Mouse (Mus musculus): ENCODE measurements around the gene Cry2. TPM values are rescaled to one million over a fixed set of nuclear protein-coding genes. Genes with fewer than 3 reads are reported as not detected.

Cry2 gene
- polyA plus RNA-seq, 1 experiment from 2014 or later, result 46.8 TPM

GRCm38 (mm10) chr2:92425366-92425765 is 8.5 kb downstream of the Cry2 start:
- Histone ChIP-seq H3K4me2 (ENCODE audit: low read length) (no peak overlapping the region), H3K4me3 (replicated peaks; ENCODE audit: low read length) (no peak overlapping the region), H3K36me3 (ENCODE audit: control insufficient read depth, insufficient read depth) (peaks cover 21% of the 10 kb centered on the region), H3K27me3 (replicated peaks; ENCODE audit: control insufficient read depth, insufficient read depth, low read length) (no peaks in the 10 kb centered on the region), H3K9me3 (ENCODE audit: control insufficient read depth, low read length) (no peaks in the 10 kb centered on the region), H3K9ac (replicated peaks; ENCODE audit: low read depth, low read length) (no peak overlapping the region), H3K4me1 (replicated peaks; ENCODE audit: control insufficient read depth, insufficient read depth, low read length) (peaks cover 47% of the 10 kb centered on the region), H3K27ac (ENCODE audit: low read length) (peak overlapping the region; percentile 51; the same call in 1 of the 2 replicates)
- WGBS, result 57% methylated on average over 4 of the region's 4 CpGs
- no peak for ATAC-seq

GRCm38 (mm10) chr2:92424462-92425308 is 9.2 kb downstream of the Cry2 start:
- Histone ChIP-seq H3K36me3 (ENCODE audit: control insufficient read depth, insufficient read depth) (peaks cover 22% of the 10 kb centered on the region), H3K9ac (replicated peaks; ENCODE audit: low read depth, low read length) (no peak overlapping the region), H3K4me2 (ENCODE audit: low read length) (no peak overlapping the region), H3K4me1 (replicated peaks; ENCODE audit: control insufficient read depth, insufficient read depth, low read length) (peaks cover 46% of the 10 kb centered on the region), H3K27me3 (replicated peaks; ENCODE audit: control insufficient read depth, insufficient read depth, low read length) (no peaks in the 10 kb centered on the region), H3K27ac (ENCODE audit: low read length) (peak overlapping the region; percentile 73), H3K9me3 (ENCODE audit: control insufficient read depth, low read length) (no peaks in the 10 kb centered on the region), H3K4me3 (replicated peaks; ENCODE audit: low read length) (no peak overlapping the region)
- 40% methylated on average over 9 of the region's 9 CpGs for WGBS
- ATAC-seq, result peak; percentile 78

- Histone ChIP-seq H3K4me2 (ENCODE audit: low read length) (no peak overlapping the region), H3K4me1 (replicated peaks; ENCODE audit: control insufficient read depth, insufficient read depth, low read length) (peaks cover 46% of the 10 kb centered on the region), H3K4me3 (replicated peaks; ENCODE audit: low read length) (no peak overlapping the region), H3K27ac (ENCODE audit: low read length) (peak overlapping the region; percentile 73), H3K27me3 (replicated peaks; ENCODE audit: control insufficient read depth, insufficient read depth, low read length) (no peaks in the 10 kb centered on the region), H3K9ac (replicated peaks; ENCODE audit: low read depth, low read length) (no peak overlapping the region), H3K36me3 (ENCODE audit: control insufficient read depth, insufficient read depth) (peaks cover 30% of the 10 kb centered on the region), H3K9me3 (ENCODE audit: control insufficient read depth, low read length) (no peaks in the 10 kb centered on the region)
- 51% methylated on average over 9 of the region's 9 CpGs for WGBS
- peak; percentile 71 for ATAC-seq
Observed at GRCm38 (mm10) chr2:92423702-92424461, 10.0 kb downstream of the Cry2 start.

- Histone ChIP-seq H3K36me3 (ENCODE audit: control insufficient read depth, insufficient read depth) (peaks cover 33% of the 10 kb centered on the region), H3K9ac (replicated peaks; ENCODE audit: low read depth, low read length) (no peak overlapping the region), H3K27me3 (replicated peaks; ENCODE audit: control insufficient read depth, insufficient read depth, low read length) (no peaks in the 10 kb centered on the region), H3K4me3 (replicated peaks; ENCODE audit: low read length) (no peak overlapping the region), H3K27ac (ENCODE audit: low read length) (peak overlapping the region; percentile 34; the same call in 1 of the 2 replicates), H3K9me3 (ENCODE audit: control insufficient read depth, low read length) (no peaks in the 10 kb centered on the region), H3K4me1 (replicated peaks; ENCODE audit: control insufficient read depth, insufficient read depth, low read length) (peaks cover 42% of the 10 kb centered on the region), H3K4me2 (ENCODE audit: low read length) (no peak overlapping the region)
- WGBS, result 86% methylated on average over 9 of the region's 9 CpGs
- ATAC-seq, result no peak
Observed at GRCm38 (mm10) chr2:92423156-92423555, 10.7 kb downstream of the Cry2 start.

- no peak for ATAC-seq
- no peak overlapping the region for H3K27ac ChIP-seq (ENCODE audit: low read length)
Observed at GRCm38 (mm10) chr2:92422388-92423135, 11.3 kb downstream of the Cry2 start.

GRCm38 (mm10) chr2:92421723-92422387 is 12.0 kb downstream of the Cry2 start:
- H3K4me2 ChIP-seq (ENCODE audit: low read length), result no peak overlapping the region
- 95% methylated on average over 7 of the region's 7 CpGs for WGBS
- H3K4me1 ChIP-seq (replicated peaks; ENCODE audit: control insufficient read depth, insufficient read depth, low read length), result peaks cover 33% of the 10 kb centered on the region
- no peak overlapping the region for H3K4me3 ChIP-seq (replicated peaks; ENCODE audit: low read length)
- no peak for ATAC-seq
- H3K36me3 ChIP-seq (ENCODE audit: control insufficient read depth, insufficient read depth), result peaks cover 37% of the 10 kb centered on the region
- H3K27me3 ChIP-seq (replicated peaks; ENCODE audit: control insufficient read depth, insufficient read depth, low read length), result no peaks in the 10 kb centered on the region
- no peak overlapping the region for H3K9ac ChIP-seq (replicated peaks; ENCODE audit: low read depth, low read length)
- H3K9me3 ChIP-seq (ENCODE audit: control insufficient read depth, low read length), result no peaks in the 10 kb centered on the region
- H3K27ac ChIP-seq (ENCODE audit: low read length), result no peak overlapping the region

More at GRCm38 (mm10) chr2:92422388-92423135, 11.3 kb downstream of the Cry2 start:
- Histone ChIP-seq H3K9me3 (ENCODE audit: control insufficient read depth, low read length) (no peaks in the 10 kb centered on the region), H3K4me3 (replicated peaks; ENCODE audit: low read length) (no peak overlapping the region), H3K4me1 (replicated peaks; ENCODE audit: control insufficient read depth, insufficient read depth, low read length) (peaks cover 36% of the 10 kb centered on the region), H3K9ac (replicated peaks; ENCODE audit: low read depth, low read length) (no peak overlapping the region), H3K4me2 (ENCODE audit: low read length) (no peak overlapping the region), H3K36me3 (ENCODE audit: control insufficient read depth, insufficient read depth) (peaks cover 33% of the 10 kb centered on the region), H3K27me3 (replicated peaks; ENCODE audit: control insufficient read depth, insufficient read depth, low read length) (no peaks in the 10 kb centered on the region)
- WGBS, result 74% methylated on average over 10 of the region's 10 CpGs

- Histone ChIP-seq H3K36me3 (ENCODE audit: control insufficient read depth, insufficient read depth) (peaks cover 76% of the 10 kb centered on the region), H3K4me1 (replicated peaks; ENCODE audit: control insufficient read depth, insufficient read depth, low read length) (no peaks in the 10 kb centered on the region), H3K9ac (replicated peaks; ENCODE audit: low read depth, low read length) (no peak overlapping the region), H3K27me3 (replicated peaks; ENCODE audit: control insufficient read depth, insufficient read depth, low read length) (no peaks in the 10 kb centered on the region), H3K27ac (ENCODE audit: low read length) (no peak overlapping the region), H3K9me3 (ENCODE audit: control insufficient read depth, low read length) (no peaks in the 10 kb centered on the region), H3K4me2 (ENCODE audit: low read length) (no peak overlapping the region), H3K4me3 (replicated peaks; ENCODE audit: low read length) (no peak overlapping the region)
- WGBS, result 89% methylated on average over 10 of the region's 10 CpGs
- no peak for ATAC-seq
Observed at GRCm38 (mm10) chr2:92411705-92412104, 22.1 kb downstream of the Cry2 start.

GRCm38 (mm10) chr2:92408309-92409045 is 25.4 kb downstream of the Cry2 start:
- ATAC-seq, result no peak
- H3K9ac ChIP-seq (replicated peaks; ENCODE audit: low read depth, low read length), result no peak overlapping the region
- H3K4me3 ChIP-seq (replicated peaks; ENCODE audit: low read length), result no peak overlapping the region
- no peak overlapping the region for H3K27ac ChIP-seq (ENCODE audit: low read length)
- H3K4me2 ChIP-seq (ENCODE audit: low read length), result no peak overlapping the region
- H3K27me3 ChIP-seq (replicated peaks; ENCODE audit: control insufficient read depth, insufficient read depth, low read length), result no peaks in the 10 kb centered on the region
- H3K9me3 ChIP-seq (ENCODE audit: control insufficient read depth, low read length), result no peaks in the 10 kb centered on the region
- no peaks in the 10 kb centered on the region for H3K4me1 ChIP-seq (replicated peaks; ENCODE audit: control insufficient read depth, insufficient read depth, low read length)
- peaks cover 65% of the 10 kb centered on the region for H3K36me3 ChIP-seq (ENCODE audit: control insufficient read depth, insufficient read depth)
- 88% methylated on average over 18 of the region's 18 CpGs for WGBS
